Mouse (Mus musculus) mouse embryonic stem cell (cell line): ENCODE data around the gene Spin1.

Experiments used
- in situ Hi-C, 2 experiments: fragments of 300-500 bp; cut with MboI; formaldehyde crosslinking; loops; 1 replicate in 1 of 2; 3 replicates in 1 of 2; pipeline ENCODE4 v1.14.3; 2019 to 2020; ENCODE audit warnings: low sequenced_read_pairs in 2 of 2, low pct_unique_long_range_greater_than_20kb in 1 of 2, mixed read lengths in 1 of 2; ENCODE audit not compliant: unreplicated experiment in 1 of 2

The Spin1 gene

DNA sequence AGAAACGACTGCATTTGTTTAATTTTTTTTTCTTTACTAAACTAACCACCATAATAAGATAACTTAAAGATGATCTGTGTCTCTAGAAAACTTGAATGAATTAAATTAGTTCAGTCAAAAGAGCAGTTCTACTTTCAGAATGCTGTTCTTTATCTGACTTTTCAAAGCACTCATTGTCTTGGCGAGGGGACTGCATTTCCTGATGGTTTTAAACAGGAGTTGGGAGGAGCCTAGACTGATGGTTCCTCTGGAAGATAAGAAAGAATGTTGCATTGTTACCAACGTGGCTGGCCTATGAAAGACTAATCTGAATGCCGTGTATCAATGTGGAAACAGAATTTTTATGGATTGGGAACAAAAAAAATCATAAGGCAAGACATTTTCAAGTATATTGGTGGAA is 20.1 kb downstream of the Spin1 start:
- in situ Hi-C loops, result loop anchor here in 1 of 2 experiments (25.0 kb wide), 1 partner anchor 292 kb away; the partner anchor contains the start of gene S1pr3

DNA sequence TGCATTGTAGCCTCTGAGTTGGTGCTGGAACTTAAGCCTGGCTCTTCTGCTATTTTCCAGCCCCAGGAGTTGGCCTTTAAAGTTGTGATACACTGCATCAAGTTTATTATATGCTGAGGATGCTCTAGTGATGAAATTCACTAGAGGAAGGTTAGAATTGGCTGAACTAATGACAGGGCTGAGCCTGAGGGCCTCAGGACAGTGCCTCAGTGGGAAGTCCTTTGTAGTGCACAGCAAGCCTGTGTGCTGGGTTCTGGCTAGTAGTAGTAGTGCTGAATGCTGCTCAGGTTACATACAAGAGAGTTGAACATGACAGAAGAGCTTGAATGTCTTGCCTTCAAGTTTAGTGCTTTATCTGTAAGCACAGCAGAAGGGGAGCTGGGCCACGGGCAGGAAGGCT is 21.3 kb downstream of the Spin1 start:
- in situ Hi-C loops, result loop anchor here in 1 of 2 experiments (25.0 kb wide), 1 partner anchor 290 kb away; the partner anchor contains the start of gene S1pr3

DNA sequence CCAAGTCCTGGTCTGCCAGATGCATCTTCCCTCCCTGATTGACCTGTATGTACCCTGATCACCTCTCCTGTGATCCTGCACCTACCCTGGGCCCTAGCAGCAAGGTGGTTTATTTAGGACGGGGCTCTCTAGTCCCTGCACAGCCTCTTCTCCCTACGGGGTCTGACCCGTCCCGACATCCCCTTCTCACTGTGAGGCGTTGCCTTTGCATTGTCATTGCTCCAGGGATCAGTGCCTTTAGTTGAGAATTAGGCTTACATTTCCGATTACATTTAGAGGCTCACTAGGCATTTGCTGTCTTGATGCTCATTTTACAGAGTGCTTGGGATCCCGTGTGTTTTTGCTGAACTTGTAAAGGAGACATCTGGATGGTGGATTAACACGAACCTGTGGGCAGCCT is 22.1 kb downstream of the Spin1 start:
- in situ Hi-C loops, result loop anchor here in 1 of 2 experiments (25.0 kb wide), 1 partner anchor 290 kb away; the partner anchor contains the start of gene S1pr3

- in situ Hi-C loops, result no loop called here
Measured at GRCm38 (mm10) chr13:51125357-51125756, 24.7 kb downstream of the Spin1 start.

GRCm38 (mm10) chr13:51127906-51128305 is 27.2 kb downstream of the Spin1 start:
- in situ Hi-C loops, result no loop called here

GRCm38 (mm10) chr13:51128417-51128816 is 27.7 kb downstream of the Spin1 start:
- in situ Hi-C loops, result no loop called here

- in situ Hi-C loops, result no loop called here
Measured at GRCm38 (mm10) chr13:51131179-51131578, 30.5 kb downstream of the Spin1 start.

- in situ Hi-C loops, result no loop called here
Measured at GRCm38 (mm10) chr13:51136315-51136714, 35.6 kb downstream of the Spin1 start.

DNA sequence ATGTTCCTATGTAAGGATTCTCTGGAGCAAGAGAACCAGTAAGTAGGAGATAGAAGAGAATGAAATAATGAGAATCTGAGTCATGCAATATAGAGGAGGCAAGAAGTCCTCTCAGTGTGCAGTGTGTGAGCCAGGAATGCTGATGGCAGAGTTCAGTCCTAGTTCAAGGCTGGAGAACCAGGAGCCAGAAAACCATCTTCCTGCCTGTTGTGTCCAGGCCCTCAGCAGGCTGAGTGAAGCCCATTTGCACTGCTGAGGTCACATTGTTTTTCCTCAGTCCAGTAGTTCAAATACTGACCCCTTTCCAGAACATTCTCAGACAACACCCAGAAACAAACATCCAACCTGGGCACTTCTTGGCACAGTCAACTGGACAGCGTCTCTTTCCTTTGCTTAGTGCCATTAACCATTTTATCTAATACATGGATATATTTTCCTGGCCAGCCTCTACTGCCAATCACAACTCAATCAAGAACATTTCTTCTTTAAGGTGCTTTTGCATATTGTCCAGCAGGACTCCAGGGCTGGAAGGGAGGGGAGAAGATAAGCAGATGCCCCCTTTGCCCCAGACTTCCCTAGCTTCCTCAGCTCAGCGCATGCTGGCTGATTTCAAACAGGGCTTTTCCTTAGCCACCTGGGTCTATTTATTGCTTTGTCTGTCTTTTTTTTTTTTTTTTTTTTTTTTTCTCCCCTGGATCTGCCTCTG is 36.5 kb downstream of the Spin1 start:
- in situ Hi-C loops, result no loop called here

- in situ Hi-C loops, result no loop called here
Measured at GRCm38 (mm10) chr13:51137702-51138031, 37.0 kb downstream of the Spin1 start.

GRCm38 (mm10) chr13:51147106-51147505 is 46.4 kb downstream of the Spin1 start:
- in situ Hi-C loops, result no loop called here

DNA sequence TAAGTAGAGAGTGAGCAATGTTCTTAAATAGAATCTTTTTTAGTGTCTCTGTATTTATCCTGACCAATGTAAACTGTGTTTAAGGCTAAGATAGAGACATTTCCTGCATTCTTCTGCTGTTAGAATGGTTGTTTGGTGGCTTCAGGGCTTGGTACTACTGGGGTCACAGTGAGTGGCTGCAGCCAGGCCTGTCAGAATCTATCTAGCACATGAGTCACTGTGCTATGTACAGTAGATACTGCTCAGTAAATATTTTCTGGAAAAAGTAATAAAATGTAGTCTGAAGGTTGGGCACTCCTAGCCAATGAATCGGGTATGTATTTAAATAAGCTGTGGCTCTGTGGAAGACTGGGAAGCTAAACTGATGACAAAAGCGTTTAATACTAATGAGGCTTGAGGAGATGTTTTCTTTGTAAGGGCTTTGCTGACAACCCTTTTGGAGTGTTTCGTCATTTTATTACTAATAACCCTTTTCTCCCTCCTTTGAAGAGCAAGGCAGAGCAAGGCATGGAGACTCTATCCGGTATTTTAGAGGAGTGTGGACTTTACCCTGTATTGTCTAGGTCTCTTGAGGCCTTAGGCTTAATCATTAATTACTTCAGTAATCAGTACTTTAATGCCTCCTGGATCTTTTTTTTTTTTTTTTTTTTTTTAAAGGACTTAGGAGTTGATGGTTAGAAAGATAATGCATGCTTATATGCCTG is 52.4 kb downstream of the Spin1 start:
- in situ Hi-C loops, result no loop called here

- in situ Hi-C loops, result no loop called here
Measured at GRCm38 (mm10) chr13:51153670-51154030, 53.0 kb downstream of the Spin1 start.

DNA sequence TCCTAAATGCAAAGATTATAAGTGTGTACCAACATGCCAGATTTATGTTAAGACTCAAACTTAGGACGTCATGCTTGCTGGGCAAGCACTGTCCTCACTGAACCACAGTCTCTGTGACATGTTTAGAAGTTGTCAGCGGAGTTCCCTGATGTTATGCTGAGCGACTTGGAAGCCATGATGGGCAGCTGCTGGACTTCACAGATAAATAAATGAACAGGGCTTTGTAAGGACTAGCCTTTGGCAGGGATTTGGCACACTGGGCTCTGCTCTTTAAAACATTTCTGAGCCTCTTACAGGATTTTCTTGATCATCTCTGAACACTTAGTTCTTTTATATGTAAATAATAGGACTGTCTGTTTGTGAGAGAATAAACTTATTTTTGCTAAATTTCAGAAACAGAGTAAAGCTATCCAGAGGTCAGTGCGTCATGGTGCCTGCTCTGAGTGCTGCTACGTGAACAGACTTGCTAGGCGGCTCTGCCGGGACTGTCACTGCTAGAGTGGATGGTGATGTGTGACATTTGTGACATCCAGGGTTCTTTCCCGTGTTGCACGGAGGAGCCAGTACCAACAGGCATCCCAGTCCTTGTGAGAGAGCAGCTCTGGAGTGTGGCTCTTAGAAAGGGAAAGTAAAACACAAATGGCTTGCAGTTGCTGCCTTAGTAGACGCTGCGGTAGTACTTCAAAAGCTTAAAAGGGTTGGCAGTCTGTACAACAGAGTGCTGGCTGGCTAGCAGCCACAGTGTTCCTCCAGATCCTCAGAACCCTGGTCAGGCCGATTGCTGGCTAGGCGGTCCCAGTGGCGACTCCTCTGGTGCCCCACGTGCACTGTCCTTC is 54.7 kb downstream of the Spin1 start:
- in situ Hi-C loops, result no loop called here

DNA sequence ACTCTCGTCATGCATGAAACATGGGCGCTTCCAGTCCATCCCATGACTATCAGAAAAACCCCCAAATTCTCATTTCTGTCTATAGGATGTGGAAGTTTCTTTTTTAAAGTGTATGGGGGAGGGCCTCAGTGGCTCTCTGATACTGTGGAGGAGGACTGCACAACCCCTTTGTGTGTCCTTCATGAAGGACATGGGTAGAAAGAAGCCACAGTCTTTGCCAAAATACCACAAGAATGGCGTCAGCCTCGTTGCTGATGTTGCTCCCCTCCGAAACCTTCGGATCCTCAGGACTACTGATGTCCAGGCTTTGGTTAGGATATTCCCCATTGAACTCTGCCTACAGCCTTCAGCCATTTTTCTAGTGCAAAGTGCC is 55.3 kb downstream of the Spin1 start:
- in situ Hi-C loops, result no loop called here

- in situ Hi-C loops, result no loop called here
Measured at GRCm38 (mm10) chr13:51157291-51157690, 56.6 kb downstream of the Spin1 start.

DNA sequence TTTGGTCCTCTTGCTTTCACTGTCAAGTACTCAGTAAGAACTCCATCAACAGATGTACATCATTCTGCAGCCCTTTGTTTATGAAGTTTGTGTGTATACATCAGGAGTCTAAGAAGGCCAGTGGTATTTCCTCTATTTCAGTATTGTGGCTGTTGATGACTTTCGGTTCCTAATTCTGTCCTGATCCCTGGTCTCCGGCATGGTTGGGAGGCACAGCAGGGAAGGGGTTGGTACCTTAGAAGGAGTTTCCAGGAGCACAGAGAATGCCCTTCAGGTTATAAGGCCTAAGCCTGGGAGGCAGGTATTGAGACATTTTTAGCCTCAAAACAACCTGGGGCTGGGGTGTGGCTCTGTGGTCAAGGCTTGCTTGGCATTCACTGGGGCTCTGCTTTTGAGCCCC is 61.0 kb downstream of the Spin1 start:
- in situ Hi-C loops, result no loop called here

DNA sequence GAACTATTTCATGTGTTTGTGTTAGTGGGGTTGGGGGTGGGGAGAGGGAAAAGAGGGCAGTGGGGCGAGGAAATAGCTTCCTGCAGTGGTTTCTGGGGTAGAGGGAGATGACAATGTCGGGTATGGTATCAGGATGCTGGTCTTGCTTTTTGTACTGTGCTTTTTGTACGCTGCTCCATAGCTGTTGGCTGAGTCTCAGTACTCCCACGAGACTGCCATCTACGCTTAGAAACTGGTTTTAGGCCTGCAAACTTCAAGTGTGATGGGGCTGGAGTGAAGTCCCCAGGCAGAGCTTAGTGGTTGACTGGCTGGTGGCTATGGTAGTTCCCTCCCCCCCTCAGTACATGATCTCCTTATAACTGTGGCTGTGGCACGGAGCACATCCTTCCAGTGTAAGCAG is 61.6 kb downstream of the Spin1 start:
- in situ Hi-C loops, result no loop called here

GRCm38 (mm10) chr13:51166711-51167110 is 66.0 kb downstream of the Spin1 start:
- in situ Hi-C loops, result no loop called here
